Mouse (Mus musculus) limb, embryonic 10.5 days (tissue): ENCODE data around the gene 1700034J05Rik. TPM values are rescaled to one million over a fixed set of nuclear protein-coding genes. Genes with fewer than 3 reads are reported as not detected.
A peak's percentile ranks its signal among the peaks of the same experiment; 100 is the strongest.

Experiments used
- DNase-seq: peaks from one replicate; pipeline ENCODE4 v3.0.0-alpha.2; 2017; ENCODE audit warnings: low spot score
- H3K27ac ChIP-seq: fragments of 300-500 bp; sonication (generic); 2 replicates; pipeline ENCODE4 v1.5.1; 2016; ENCODE audit warnings: mild to moderate bottlenecking
- H3K27me3 ChIP-seq: fragments of 300-500 bp; sonication (generic); 2 replicates; pipeline ENCODE4 v1.6.1; 2016; ENCODE audit warnings: low read depth, mild to moderate bottlenecking; ENCODE audit not compliant: poor library complexity, severe bottlenecking
- H3K36me3 ChIP-seq: fragments of 300-500 bp; sonication (generic); 2 replicates; pipeline ENCODE4 v1.6.1; 2016; ENCODE audit warnings: mild to moderate bottlenecking, moderate library complexity
- H3K4me1 ChIP-seq: fragments of 300-500 bp; sonication (generic); 2 replicates; pipeline ENCODE4 v1.6.1; 2016
- H3K4me3 ChIP-seq: fragments of 300-500 bp; sonication (generic); 2 replicates; pipeline ENCODE4 v1.5.1; 2016; ENCODE audit warnings: mild to moderate bottlenecking, moderate library complexity
- H3K9me3 ChIP-seq: fragments of 300-500 bp; sonication (generic); replicated peaks from 2 replicates; pipeline ENCODE4 v1.6.1; 2016; ENCODE audit warnings: mild to moderate bottlenecking
- WGBS: fragments of 180-500 bp; shearing (Covaris S2); methylation state at CpG from one replicate; pipeline ENCODE4 v1.1.7; 2016; 5-methylcytosine and 5-hydroxymethylcytosine counted together
- polyA plus RNA-seq: library from polyadenylated mRNA; unstranded; fragments of >200 nt; fragmentation: Nextera tagmentation; extraction: Ambion mirVana; gene quantifications from 2 replicates; pipeline ENCODE4 v1.2.1, GENCODE M21; 2016

1700034J05Rik gene
- 0.14 and 0.23 TPM in 2 replicates for polyA plus RNA-seq

DNA sequence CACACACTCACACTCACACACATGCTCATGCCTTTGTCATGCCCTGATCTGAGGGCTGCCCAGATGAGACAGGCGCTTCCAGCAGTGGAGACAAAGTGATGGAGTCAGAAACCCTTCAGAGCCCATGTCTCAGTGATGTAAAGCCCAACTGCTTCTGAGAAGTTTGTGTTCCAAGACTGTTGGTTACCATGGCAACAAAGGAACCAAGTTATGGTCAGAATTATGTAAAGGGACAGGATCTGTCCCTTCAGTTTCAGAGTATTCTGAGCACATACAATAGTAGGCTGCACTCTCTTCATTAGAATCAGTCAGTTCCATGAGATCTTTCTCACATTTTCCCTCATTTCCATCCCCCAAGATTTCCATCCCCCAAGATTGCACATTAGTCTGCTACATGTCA, at the start of gene 1700034J05Rik:
Gene 1700034J05Rik, minus strand, starts transcription at position 165 of the 400 bp plus-strand sequence.
- Histone ChIP-seq H3K4me1 (peaks cover 19% of the 10 kb centered on the region), H3K36me3 (no peaks in the 10 kb centered on the region), H3K9me3 (no peaks in the 10 kb centered on the region), H3K4me3 (no peak within 1 kb of the TSS), H3K27me3 (no peaks in the 10 kb centered on the region), H3K27ac (no peak within 1 kb of the TSS)
- 80% methylated on average over 1 of the region's 1 CpGs for whole genome bisulfite sequencing
- no peak for DNase-seq

DNA sequence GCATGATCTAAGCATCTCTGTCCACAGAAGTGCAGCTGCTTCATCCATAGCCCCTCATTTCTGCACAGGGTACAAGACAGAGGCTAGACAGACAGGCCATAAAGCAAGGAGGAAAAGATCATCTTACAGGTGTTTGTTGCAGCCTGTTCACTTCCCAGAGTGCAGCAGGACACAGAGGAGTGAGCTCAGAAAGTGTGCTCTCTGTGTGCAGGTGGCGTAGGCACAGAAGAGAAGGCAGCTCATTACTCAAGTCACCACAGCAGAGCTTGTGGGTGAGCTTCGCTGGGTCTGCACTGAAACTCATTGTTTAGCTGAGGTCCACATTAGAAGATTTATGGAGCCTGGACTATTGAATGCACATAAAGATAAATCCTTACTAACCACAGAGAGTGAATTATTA, 45.5 kb upstream of the 1700034J05Rik start:
- Histone ChIP-seq H3K27ac (no peak overlapping the region), H3K4me3 (no peak overlapping the region), H3K4me1 (no peaks in the 10 kb centered on the region), H3K27me3 (no peaks in the 10 kb centered on the region), H3K36me3 (peaks cover 31% of the 10 kb centered on the region), H3K9me3 (no peaks in the 10 kb centered on the region)
- WGBS, result 64% methylated on average over 2 of the region's 2 CpGs
- no peak for DNase-seq

DNA sequence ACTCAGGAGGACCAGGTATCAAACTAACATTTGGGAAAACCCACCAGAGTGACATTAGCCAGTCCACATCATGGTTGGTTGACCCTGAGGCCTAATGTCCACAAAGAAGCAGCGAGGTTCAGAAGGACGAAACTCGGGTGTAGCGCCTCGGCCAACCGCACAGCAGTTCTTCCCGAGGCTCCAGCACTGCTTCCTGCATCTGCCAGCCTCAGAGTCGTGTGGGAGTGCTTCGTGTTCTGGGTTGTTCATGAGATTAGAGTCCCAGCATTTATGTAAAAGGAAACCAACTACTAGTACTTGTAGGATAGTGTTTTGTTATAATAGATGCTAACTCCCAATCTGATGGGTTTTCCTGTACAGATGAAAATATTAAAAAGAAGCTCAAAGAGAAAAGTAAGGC, 45.1 kb upstream of the 1700034J05Rik start:
- H3K36me3 ChIP-seq, result peaks cover 31% of the 10 kb centered on the region
- no peaks in the 10 kb centered on the region for H3K9me3 ChIP-seq
- no peaks in the 10 kb centered on the region for H3K4me1 ChIP-seq
- H3K4me3 ChIP-seq, result no peak overlapping the region
- no peak for DNase-seq
- 92% methylated on average over 9 of the region's 9 CpGs for WGBS
- no peak overlapping the region for H3K27ac ChIP-seq
- no peaks in the 10 kb centered on the region for H3K27me3 ChIP-seq

DNA sequence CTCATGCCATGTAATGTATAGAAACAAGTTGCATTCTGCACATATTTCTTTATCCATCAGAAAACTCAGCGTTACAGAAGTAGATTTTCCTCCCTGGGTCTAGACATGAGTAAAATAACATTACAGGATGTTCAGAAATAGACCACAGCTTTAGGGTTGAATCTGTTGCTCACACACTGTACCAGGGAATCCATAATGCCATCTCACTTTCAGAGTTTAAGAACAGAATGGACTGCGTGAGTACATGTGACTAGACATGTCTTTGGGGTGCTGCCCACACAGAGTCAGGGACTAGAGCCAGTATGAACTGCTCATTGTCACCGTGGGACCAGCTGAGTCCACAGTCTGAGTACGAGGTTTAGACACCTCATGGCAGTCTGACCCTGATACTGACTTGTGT, 44.5 kb upstream of the 1700034J05Rik start:
- Histone ChIP-seq H3K4me1 (no peaks in the 10 kb centered on the region), H3K9me3 (no peaks in the 10 kb centered on the region), H3K4me3 (no peak overlapping the region), H3K27ac (no peak overlapping the region), H3K36me3 (peaks cover 31% of the 10 kb centered on the region), H3K27me3 (no peaks in the 10 kb centered on the region)
- WGBS, result 90% methylated on average over 4 of the region's 4 CpGs
- DNase-seq, result no peak

DNA sequence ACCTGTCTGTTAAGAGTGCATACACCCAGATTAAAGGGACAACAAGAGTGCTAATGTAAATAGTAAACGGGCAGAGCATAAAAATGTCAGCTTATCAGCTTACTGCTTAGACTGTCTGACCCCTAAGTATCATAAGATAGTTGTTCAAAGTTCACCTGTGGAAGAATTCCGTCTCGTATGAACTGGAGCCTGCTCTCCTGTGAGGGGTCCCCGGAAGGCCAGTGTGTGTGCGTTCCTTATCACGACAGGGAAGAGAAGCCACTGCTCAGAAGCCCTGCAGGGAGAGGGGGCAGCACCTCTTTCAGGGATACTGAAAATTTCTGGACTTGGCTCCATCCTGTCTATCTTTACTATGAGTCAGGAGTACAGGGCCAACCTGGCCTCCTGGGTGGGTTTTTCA, 42.8 kb upstream of the 1700034J05Rik start:
- H3K27ac ChIP-seq, result no peak overlapping the region
- DNase-seq, result no peak
- no peak overlapping the region for H3K4me3 ChIP-seq
- H3K27me3 ChIP-seq, result no peaks in the 10 kb centered on the region
- H3K36me3 ChIP-seq, result peaks cover 34% of the 10 kb centered on the region
- H3K4me1 ChIP-seq, result no peaks in the 10 kb centered on the region
- no peaks in the 10 kb centered on the region for H3K9me3 ChIP-seq
- 93% methylated on average over 6 of the region's 6 CpGs for WGBS

DNA sequence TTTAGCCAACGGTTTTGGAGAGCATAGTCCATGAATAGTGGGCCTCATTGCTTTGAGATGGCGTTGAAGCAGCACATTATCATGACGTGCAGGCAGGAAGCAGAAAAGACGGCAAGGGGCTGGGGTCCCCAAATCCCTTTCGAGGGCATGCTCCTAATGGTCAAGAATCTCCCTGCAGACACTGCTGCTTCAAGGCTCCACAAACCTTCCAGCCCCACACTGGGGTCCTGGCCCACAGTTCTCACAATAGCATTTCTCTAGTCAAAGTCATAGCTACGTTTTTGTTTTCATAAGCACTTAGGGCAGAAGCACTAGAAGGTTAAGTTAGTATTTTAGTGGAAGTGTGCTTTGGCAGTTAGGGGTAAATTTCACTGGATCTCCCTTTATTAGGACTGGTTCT, 41.7 kb upstream of the 1700034J05Rik start:
- peaks cover 26% of the 10 kb centered on the region for H3K36me3 ChIP-seq
- no peak for DNase-seq
- H3K27me3 ChIP-seq, result no peaks in the 10 kb centered on the region
- no peaks in the 10 kb centered on the region for H3K9me3 ChIP-seq
- H3K27ac ChIP-seq, result no peak overlapping the region
- 90% methylated on average over 6 of the region's 6 CpGs for WGBS
- no peaks in the 10 kb centered on the region for H3K4me1 ChIP-seq
- H3K4me3 ChIP-seq, result no peak overlapping the region

DNA sequence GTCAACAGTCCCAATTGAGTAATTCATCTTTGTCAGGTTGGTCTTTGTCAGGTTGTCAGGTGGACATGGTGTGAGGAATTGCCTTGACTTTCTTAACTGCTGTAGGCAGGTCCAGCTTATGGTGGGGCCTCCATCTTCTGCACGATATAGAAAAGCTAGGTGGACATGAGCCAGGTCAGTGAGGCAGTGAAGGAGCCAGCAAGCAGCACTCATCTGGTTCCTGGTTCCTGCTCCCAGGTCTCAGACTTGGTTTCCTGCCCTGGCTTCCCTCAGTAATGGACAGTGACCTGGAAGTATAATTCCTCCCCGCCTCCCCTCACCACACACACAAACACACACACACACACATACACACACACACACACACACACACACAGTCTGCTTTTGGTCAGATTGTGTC, 41.2 kb upstream of the 1700034J05Rik start:
- peaks cover 22% of the 10 kb centered on the region for H3K36me3 ChIP-seq
- no peak for DNase-seq
- WGBS, result 76% methylated on average over 2 of the region's 2 CpGs

DNA sequence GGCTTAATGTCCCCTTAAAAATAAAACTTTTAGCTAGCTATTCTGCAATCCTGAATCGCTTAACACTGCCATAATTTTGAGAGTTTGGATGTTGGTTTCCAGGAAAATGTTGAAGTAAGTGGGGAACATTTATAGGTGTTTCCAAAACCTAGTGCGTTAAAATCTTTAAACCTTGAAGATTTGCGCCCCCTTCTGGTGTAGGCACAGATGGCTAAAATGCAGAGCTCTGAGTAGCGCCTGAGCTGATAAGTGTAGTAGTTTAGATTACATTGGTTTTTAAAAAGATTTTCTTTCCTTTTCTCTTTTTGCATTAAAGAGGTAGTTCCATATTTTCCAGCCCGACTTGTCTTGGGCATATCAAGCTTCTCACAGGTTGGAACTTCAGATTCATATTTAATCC, 40.0 kb upstream of the 1700034J05Rik start:
- Histone ChIP-seq H3K4me3 (no peak overlapping the region), H3K27ac (no peak overlapping the region), H3K36me3 (peaks cover 22% of the 10 kb centered on the region), H3K9me3 (no peaks in the 10 kb centered on the region), H3K27me3 (no peaks in the 10 kb centered on the region), H3K4me1 (no peaks in the 10 kb centered on the region)
- DNase-seq, result peak; percentile 57
- 46% methylated on average over 5 of the region's 5 CpGs for WGBS

More for the DNA sequence above, 41.2 kb upstream of the 1700034J05Rik start:
- Histone ChIP-seq H3K9me3 (no peaks in the 10 kb centered on the region), H3K4me3 (no peak overlapping the region), H3K27ac (no peak overlapping the region), H3K27me3 (no peaks in the 10 kb centered on the region), H3K4me1 (no peaks in the 10 kb centered on the region)

DNA sequence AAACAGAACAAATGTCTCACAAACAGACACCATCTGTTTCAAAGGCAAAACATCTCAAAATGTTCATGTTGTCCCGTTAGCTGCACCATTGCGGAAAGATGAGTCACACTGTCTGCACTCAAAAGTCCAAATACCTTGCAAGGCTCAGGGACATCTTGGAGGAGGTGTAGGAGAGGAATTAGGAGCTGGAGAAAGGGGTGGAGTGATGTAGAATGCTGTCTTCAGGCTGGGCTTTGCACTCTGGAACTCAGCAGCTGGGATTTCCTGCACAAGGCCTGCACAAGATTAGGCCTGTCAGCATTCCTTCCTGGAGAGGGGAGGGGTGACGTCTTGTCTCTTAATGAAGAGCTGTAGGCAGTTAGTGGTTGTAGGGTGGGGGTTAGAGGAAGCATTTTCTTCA, 30.3 kb upstream of the 1700034J05Rik start:
- Histone ChIP-seq H3K36me3 (no peaks in the 10 kb centered on the region), H3K4me1 (peaks cover 15% of the 10 kb centered on the region), H3K9me3 (no peaks in the 10 kb centered on the region), H3K4me3 (no peak overlapping the region), H3K27me3 (no peaks in the 10 kb centered on the region), H3K27ac (no peak overlapping the region)
- DNase-seq, result no peak
- 71% methylated on average over 3 of the region's 3 CpGs for WGBS

DNA sequence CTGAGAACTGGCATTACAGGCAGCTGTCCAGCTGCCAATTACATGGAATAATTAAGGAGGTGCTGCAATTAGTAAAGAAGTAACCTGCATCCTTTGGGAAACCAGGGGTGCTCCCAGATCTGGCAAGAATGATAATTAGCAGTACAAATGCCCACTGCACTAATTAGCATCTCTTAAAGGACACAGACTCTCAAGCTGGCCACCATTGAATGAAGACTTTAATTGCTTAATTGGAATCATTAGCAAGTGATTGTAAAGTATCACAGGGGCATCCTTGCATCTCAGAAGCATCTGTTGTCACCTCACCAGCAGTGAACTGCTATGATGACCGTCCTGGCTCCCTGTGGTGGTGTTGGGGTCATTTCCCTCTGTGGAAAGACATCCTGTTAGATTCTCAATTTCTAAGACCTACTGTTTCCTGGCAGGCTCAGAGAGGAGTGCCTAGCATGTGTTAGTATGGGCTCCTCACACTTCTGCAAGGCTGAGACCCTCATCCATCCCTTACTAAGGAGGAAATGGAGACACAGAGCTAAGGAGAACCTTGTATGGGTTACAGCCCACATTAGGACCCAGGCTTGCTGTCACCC, 27.1 kb upstream of the 1700034J05Rik start:
- WGBS, result 50% methylated on average over 1 of the region's 1 CpGs
- Histone ChIP-seq H3K36me3 (peaks cover 3% of the 10 kb centered on the region; the same call in 1 of the 2 replicates), H3K9me3 (no peaks in the 10 kb centered on the region), H3K27me3 (no peaks in the 10 kb centered on the region), H3K27ac (no peak overlapping the region), H3K4me1 (peaks cover 21% of the 10 kb centered on the region), H3K4me3 (no peak overlapping the region)
- DNase-seq, result no peak

DNA sequence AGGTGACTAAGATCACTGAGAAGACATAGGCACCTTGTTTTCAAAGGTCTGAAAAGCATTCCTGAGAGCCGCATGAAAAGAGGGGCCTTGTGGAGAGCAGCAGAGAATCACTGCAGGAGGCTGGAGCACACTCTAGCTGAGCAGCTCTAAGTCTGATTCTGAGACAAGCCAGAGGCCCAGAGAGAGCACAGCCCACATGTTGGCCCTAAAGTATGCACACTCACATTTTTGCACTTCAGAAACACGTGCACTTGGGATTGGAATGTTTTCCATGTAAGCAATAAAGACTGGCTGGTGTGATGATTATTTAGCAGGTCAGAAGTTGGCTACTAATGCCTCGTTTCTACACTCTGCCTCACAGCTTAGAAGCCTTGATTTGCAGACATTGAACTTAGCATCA, 25.7 kb upstream of the 1700034J05Rik start:
- Histone ChIP-seq H3K27ac (0 out of 2 replicates have a peak overlapping the region, but pooled peaks have one; percentile 1), H3K4me1 (peaks cover 15% of the 10 kb centered on the region)
- 48% methylated on average over 3 of the region's 3 CpGs for WGBS

DNA sequence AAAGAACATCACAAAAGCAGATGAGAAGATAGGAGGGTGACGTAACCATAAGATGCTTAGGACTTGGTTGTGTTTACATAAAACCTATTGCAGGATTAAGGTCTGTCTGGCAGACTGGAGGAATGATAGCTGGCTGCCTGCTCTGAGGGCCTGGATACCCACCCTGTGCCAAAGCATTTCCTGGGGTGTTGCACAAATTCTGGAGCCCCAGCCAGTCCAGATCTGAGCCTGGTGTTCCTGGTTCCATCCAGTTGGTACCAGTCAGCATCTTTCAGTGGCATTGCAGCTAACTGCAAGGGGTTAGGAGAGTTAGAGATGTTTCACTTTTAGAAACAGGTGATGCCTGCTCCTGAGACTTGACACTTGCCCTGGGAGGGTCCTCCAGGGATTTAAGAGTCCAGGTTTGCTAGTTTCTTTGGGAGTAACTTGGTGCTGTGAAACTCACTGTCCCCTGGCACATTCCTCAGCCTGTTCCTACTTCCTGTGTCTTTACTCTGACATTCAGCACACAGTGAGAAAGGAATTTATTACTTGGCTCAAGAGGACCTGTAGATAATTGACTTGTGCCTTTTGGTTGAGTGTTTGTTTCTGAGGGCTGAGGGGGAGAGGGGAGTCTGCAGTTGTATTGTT, 25.0 kb upstream of the 1700034J05Rik start:
- Histone ChIP-seq H3K4me1 (peaks cover 12% of the 10 kb centered on the region), H3K27me3 (no peaks in the 10 kb centered on the region), H3K4me3 (no peak overlapping the region), H3K9me3 (no peaks in the 10 kb centered on the region), H3K36me3 (peaks cover 3% of the 10 kb centered on the region; the same call in 1 of the 2 replicates), H3K27ac (0 out of 2 replicates have a peak overlapping the region, but pooled peaks have one; percentile 1)
- no peak for DNase-seq
- 63% methylated on average over 1 of the region's 1 CpGs for WGBS

More for the DNA sequence above, 25.7 kb upstream of the 1700034J05Rik start:
- Histone ChIP-seq H3K36me3 (peaks cover 3% of the 10 kb centered on the region; the same call in 1 of the 2 replicates), H3K9me3 (no peaks in the 10 kb centered on the region), H3K27me3 (no peaks in the 10 kb centered on the region), H3K4me3 (no peak overlapping the region)
- DNase-seq, result no peak

DNA sequence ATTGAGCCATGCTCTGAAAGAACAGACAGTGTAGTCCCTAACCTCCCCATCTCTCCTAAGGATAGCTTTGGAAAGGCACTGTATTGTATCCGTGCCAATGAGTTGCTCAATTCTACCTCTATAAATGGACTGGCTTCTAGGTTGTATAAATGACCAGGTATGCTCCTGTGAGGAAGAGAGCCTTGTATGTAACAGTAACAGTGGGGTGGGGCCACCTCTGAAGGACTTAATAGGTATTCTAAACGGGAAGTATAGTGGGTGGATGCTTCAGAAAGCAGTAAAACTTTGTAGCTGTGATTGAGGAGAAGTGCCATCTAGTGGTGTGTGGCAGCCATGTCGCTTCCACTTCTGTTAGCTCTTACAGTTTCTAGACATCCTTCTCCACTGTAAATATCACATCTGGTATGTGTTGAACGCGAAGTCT, 24.5 kb upstream of the 1700034J05Rik start:
- no peaks in the 10 kb centered on the region for H3K27me3 ChIP-seq
- H3K4me3 ChIP-seq, result no peak overlapping the region
- H3K36me3 ChIP-seq, result peaks cover 3% of the 10 kb centered on the region; the same call in 1 of the 2 replicates
- no peaks in the 10 kb centered on the region for H3K9me3 ChIP-seq
- 60% methylated on average over 5 of the region's 5 CpGs for WGBS
- H3K4me1 ChIP-seq, result peaks cover 12% of the 10 kb centered on the region
- DNase-seq, result no peak
- H3K27ac ChIP-seq, result no peak overlapping the region
